Mouse (Mus musculus) kidney, adult 2 months (tissue): ENCODE results near the gene Depp1. TPM values are rescaled to one million over a fixed set of nuclear protein-coding genes. Genes with fewer than 3 reads are reported as not detected.

Source experiments
- DNase-seq: peaks from one replicate; pipeline ENCODE4 v3.0.0; 2021
- H3K27ac ChIP-seq: fragments of 200-500 bp; 2 replicates; pipeline ENCODE4 v1.5.1; 2012; ENCODE audit warnings: low read depth, low read length, control low read depth, inconsistent platforms; ENCODE audit not compliant: insufficient read depth
- H3K27me3 ChIP-seq: fragments of 200-500 bp; replicated peaks from 2 replicates; pipeline ENCODE4 v1.6.1; 2012; ENCODE audit warnings: mild to moderate bottlenecking, moderate library complexity, low read length, inconsistent platforms; ENCODE audit not compliant: control insufficient read depth, insufficient read depth
- H3K36me3 ChIP-seq: fragments of 200-500 bp; 2 replicates; pipeline ENCODE4 v1.6.1; 2012; ENCODE audit warnings: mild to moderate bottlenecking, moderate library complexity, low read length, inconsistent platforms; ENCODE audit not compliant: control insufficient read depth, insufficient read depth
- H3K4me1 ChIP-seq: fragments of 200-500 bp; 2 replicates; pipeline ENCODE4 v1.6.1; 2011; ENCODE audit warnings: low read length; ENCODE audit not compliant: control insufficient read depth, insufficient read depth
- H3K4me3 ChIP-seq: fragments of 200-500 bp; 2 replicates; pipeline ENCODE4 v1.5.1; 2011; ENCODE audit warnings: mild to moderate bottlenecking, low read depth, low read length, control low read depth; ENCODE audit not compliant: insufficient read depth
- CTCF ChIP-seq: fragments of 200-500 bp; conservative IDR thresholded peaks from 2 replicates; pipeline ENCODE4 v1.5.1; 2011; ENCODE audit warnings: low read depth, mild to moderate bottlenecking, control low read depth, low read length, moderate library complexity, mixed read lengths; ENCODE audit not compliant: insufficient read depth, insufficient read length
- POLR2A ChIP-seq: fragments of 200-500 bp; IDR thresholded peaks from one replicate; pipeline ENCODE4 v1.6.1; 2011; ENCODE audit warnings: low read depth, low read length, control low read depth
- WGBS: fragments of 180-500 bp; shearing (Covaris S2); methylation state at CpG from one replicate; pipeline ENCODE4 v1.1.7; 2018; 5-methylcytosine and 5-hydroxymethylcytosine counted together
- polyA plus RNA-seq: library from polyadenylated mRNA; depleted of rRNA; stranded (reverse); fragments of >200 nt; gene quantifications from 2 replicates; pipeline ENCODE4 v1.2.3, GENCODE M21; 2012

Depp1 gene
- polyA plus RNA-seq, 1 experiment = 14.3 TPM

GRCm38 (mm10) chr6:116637496-116637895 is 12.9 kb upstream of the Depp1 start:
- H3K4me1 ChIP-seq = peaks cover 21% of the 10 kb centered on the region
- no peaks in the 10 kb centered on the region for H3K36me3 ChIP-seq
- no peak overlapping the region for H3K4me3 ChIP-seq
- 86% methylated on average over 5 of the region's 5 CpGs for WGBS
- no peaks in the 10 kb centered on the region for H3K27me3 ChIP-seq
- peak; percentile 19 for DNase-seq
- H3K27ac ChIP-seq = no peak overlapping the region
- no peak for TF ChIP-seq CTCF

GRCm38 (mm10) chr6:116638871-116639270 is 11.5 kb upstream of the Depp1 start:
- Histone ChIP-seq H3K27ac (no peak overlapping the region), H3K36me3 (no peaks in the 10 kb centered on the region), H3K27me3 (no peaks in the 10 kb centered on the region), H3K4me1 (peaks cover 21% of the 10 kb centered on the region), H3K4me3 (no peak overlapping the region)
- DNase-seq = no peak
- TF ChIP-seq POLR2A (no peak), CTCF (no peak)
- 71% methylated on average over 2 of the region's 2 CpGs for WGBS

GRCm38 (mm10) chr6:116639663-116640062 is 10.7 kb upstream of the Depp1 start:
- Histone ChIP-seq H3K27ac (no peak overlapping the region), H3K36me3 (no peaks in the 10 kb centered on the region), H3K27me3 (no peaks in the 10 kb centered on the region), H3K4me1 (peaks cover 21% of the 10 kb centered on the region), H3K4me3 (no peak overlapping the region)
- DNase-seq = peak; percentile 26
- TF ChIP-seq CTCF = no peak
- no peak for TF ChIP-seq POLR2A
- WGBS = 68% methylated on average over 2 of the region's 2 CpGs

- H3K27me3 ChIP-seq = no peaks in the 10 kb centered on the region
- H3K4me3 ChIP-seq = no peak overlapping the region
- whole genome bisulfite sequencing = 76% methylated on average over 11 of the region's 11 CpGs
- no peak overlapping the region for H3K27ac ChIP-seq
- no peak for TF ChIP-seq CTCF
- no peak for TF ChIP-seq POLR2A
- H3K4me1 ChIP-seq = no peaks in the 10 kb centered on the region
- H3K36me3 ChIP-seq = no peaks in the 10 kb centered on the region
- DNase-seq = no peak
Observed at GRCm38 (mm10) chr6:116642942-116643341, 7.5 kb upstream of the Depp1 start.

GRCm38 (mm10) chr6:116643881-116644280 is 6.5 kb upstream of the Depp1 start:
- Histone ChIP-seq H3K27me3 (no peaks in the 10 kb centered on the region), H3K36me3 (no peaks in the 10 kb centered on the region), H3K4me1 (no peaks in the 10 kb centered on the region; the same call in 1 of the 2 replicates), H3K27ac (peak overlapping the region; percentile 18; the same call in 1 of the 2 replicates), H3K4me3 (no peak overlapping the region)
- no peak for TF ChIP-seq CTCF
- no peak for DNase-seq
- 75% methylated on average over 4 of the region's 4 CpGs for WGBS

GRCm38 (mm10) chr6:116644335-116644734 is 6.1 kb upstream of the Depp1 start:
- Histone ChIP-seq H3K27ac (no peak overlapping the region), H3K27me3 (no peaks in the 10 kb centered on the region), H3K4me1 (no peaks in the 10 kb centered on the region; the same call in 1 of the 2 replicates), H3K36me3 (no peaks in the 10 kb centered on the region), H3K4me3 (no peak overlapping the region)
- 64% methylated on average over 3 of the region's 3 CpGs for WGBS
- peak; percentile 30 for DNase-seq
- TF ChIP-seq POLR2A (no peak), CTCF (no peak)

- 28% methylated on average over 12 of the region's 12 CpGs for WGBS
- no peaks in the 10 kb centered on the region for H3K36me3 ChIP-seq
Observed at GRCm38 (mm10) chr6:116647763-116648162, 2.6 kb upstream of the Depp1 start.

More at GRCm38 (mm10) chr6:116647763-116648162, 2.6 kb upstream of the Depp1 start:
- H3K4me3 ChIP-seq = no peak overlapping the region
- no peak overlapping the region for H3K27ac ChIP-seq
- peak; percentile 91 for DNase-seq
- peaks cover 5% of the 10 kb centered on the region for H3K4me1 ChIP-seq
- TF ChIP-seq CTCF (no peak), POLR2A (no peak)
- no peaks in the 10 kb centered on the region for H3K27me3 ChIP-seq
